Mouse (Mus musculus) stomach, postnatal 0 days (tissue): ENCODE data around the gene Dlg2.

Experiments
- CTCF ChIP-seq: IDR thresholded peaks from 2 replicates; pipeline ENCODE4 v1.5.1; 2016; ENCODE audit warnings: antibody characterized with exemption, low read depth, mild to moderate bottlenecking, moderate library complexity
- EP300 ChIP-seq: optimal IDR thresholded peaks from 2 replicates; pipeline ENCODE3; 2016; ENCODE audit warnings: antibody characterized with exemption

DNA sequence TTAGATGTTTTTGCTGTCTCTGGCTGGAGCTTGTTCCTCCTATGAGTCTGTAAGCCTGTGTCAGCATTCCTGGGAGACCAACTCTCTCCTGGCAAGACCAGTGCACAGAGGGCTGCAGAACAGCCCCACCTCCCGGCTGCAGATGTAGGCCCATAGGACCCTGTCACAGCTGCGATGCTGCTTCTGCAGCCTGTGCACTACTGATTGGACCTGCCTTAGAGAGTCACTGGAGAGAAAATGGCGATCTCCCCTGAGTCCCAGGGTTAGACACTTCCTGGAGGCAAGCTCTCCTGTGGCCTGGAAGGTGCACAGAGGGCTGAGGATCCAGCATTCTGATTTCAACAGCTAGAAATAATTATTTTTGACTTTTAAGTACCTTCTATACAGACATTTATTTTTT lies 257.6 kb downstream of the Dlg2 start:
- TF ChIP-seq CTCF (no peak), EP300 (no peak)
